Mouse (Mus musculus) cortical plate, adult 2 months (tissue): ENCODE measurements at regions not wholly inside any gene's neighbourhood (a gene's known extent, or its start where the extent isn't known, plus 50 kb on each side); places are given as distances from the start of the nearest gene placed in this dataset.

ENCODE experiments used
- CTCF ChIP-seq: fragments of 200-500 bp; IDR thresholded peaks from 2 replicates; pipeline ENCODE4 v1.5.1; 2011; ENCODE audit warnings: mild to moderate bottlenecking, control low read depth, low read length; ENCODE audit not compliant: insufficient read depth; ENCODE audit errors: extremely low read depth
- POLR2A ChIP-seq: fragments of 200-500 bp; IDR thresholded peaks from 2 replicates; pipeline ENCODE4 v1.6.1; 2011; ENCODE audit warnings: mild to moderate bottlenecking, low read length, control low read depth; ENCODE audit not compliant: insufficient read depth; ENCODE audit errors: extremely low read depth

GRCm38 (mm10) chr4:87386271-87386670, 156.0 kb upstream of the Slc24a2 start:
- no peak for TF ChIP-seq POLR2A
- TF ChIP-seq CTCF: no peak
